Mouse (Mus musculus): ENCODE data around the gene Frat2. TPM values are rescaled to one million over a fixed set of nuclear protein-coding genes. Genes with fewer than 3 reads are reported as not detected.

Gene Frat2
- total RNA-seq, 2 experiments from 2014 or later: 25.2 to 28.2 TPM

- peak; percentile 39; the same call in 1 of the 2 replicates for ATAC-seq (replicated peaks; ENCODE audit: poor library complexity)
Measured at GRCm38 (mm10) chr19:41824950-41825349, 23.0 kb downstream of the Frat2 start.

- ATAC-seq (replicated peaks; ENCODE audit: poor library complexity): no peak
Measured at GRCm38 (mm10) chr19:41822589-41822988, 25.3 kb downstream of the Frat2 start.

DNA sequence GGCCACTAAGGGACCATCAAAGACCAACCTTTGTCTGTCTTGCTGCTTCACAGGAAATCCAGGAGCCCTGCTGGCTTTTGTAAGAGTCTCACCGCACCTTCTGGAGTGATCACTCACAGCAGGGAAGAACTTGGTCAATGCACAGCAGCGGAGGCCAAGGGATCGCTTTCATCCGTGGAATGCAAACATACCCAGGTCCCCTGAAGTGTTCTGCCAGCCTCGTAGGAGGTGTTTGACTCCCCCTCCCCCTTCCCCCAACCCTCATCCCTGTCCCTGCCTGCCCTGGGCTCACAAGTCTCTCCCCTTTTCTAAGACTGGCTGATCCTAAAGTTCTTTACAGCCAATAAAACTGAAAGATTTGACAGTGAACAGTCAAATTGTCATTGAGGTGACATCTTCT lies 26.5 kb downstream of the Frat2 start:
- no peak for ATAC-seq (replicated peaks; ENCODE audit: poor library complexity)

GRCm38 (mm10) chr19:41818749-41819148 lies 29.2 kb downstream of the Frat2 start:
- no peak for ATAC-seq (replicated peaks; ENCODE audit: poor library complexity)

GRCm38 (mm10) chr19:41817325-41817724 lies 30.6 kb downstream of the Frat2 start:
- ATAC-seq (replicated peaks; ENCODE audit: poor library complexity): no peak

DNA sequence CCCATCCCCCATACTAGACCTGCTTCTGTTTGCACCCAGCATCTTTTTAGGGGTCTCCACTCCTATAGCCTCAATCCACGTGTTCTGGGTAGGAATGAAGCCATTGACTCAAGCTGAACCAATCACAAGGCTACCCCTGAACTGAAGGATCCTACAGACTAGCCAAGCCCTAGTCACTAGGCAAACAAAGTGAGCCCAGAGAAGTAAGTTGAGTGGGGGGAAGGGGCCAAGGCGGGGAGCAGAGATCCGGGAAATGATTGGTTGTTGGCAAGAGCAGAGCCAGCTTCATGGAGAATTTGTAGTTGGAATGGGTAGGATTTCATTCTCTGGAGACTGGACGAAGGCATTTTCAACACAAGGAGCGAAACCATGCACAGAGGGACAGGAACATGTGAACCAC lies 31.0 kb downstream of the Frat2 start:
- no peak for ATAC-seq (replicated peaks; ENCODE audit: poor library complexity)

DNA sequence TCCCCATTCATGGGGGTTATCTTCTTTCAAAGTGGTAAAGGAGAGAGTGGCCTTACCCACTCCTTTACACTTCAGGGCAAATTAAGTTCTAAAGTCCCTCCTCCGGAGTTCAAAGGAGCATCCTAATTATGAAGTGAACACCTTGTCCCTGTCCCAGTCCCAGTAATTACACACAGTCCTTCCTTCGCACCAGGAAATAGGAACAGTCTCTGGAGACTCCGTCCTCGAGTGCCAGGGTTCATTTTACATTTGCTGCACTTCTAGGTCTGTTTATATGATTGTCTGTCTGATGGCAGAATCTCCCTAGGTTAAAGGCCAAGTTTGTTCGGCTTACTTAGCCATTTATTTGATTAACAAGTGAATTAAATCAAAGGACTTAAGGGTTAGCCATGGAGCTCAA lies 31.5 kb downstream of the Frat2 start:
- ATAC-seq (replicated peaks; ENCODE audit: poor library complexity): no peak

DNA sequence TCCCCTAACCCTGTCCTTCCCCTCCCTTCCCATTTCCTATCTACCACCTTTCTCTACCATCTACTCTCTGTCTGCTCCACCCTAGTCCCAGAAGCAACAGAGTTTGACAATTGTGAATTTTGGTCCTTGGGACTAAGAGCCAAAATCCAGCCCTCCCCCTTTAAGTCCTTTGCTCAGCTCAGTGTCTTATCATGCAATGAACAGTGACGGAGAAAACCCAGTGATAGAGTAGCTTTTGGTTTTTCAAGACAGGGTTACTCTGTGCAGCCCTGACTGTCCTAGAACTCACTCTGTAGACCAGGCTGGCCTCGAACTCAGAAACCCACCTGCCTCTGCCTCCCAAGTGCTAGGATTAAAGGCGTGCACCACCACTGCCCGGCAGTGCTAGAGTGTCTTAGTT lies 34.6 kb downstream of the Frat2 start:
- ATAC-seq (replicated peaks; ENCODE audit: poor library complexity): peak; percentile 69

GRCm38 (mm10) chr19:41812525-41812924 lies 35.4 kb downstream of the Frat2 start:
- no peak for ATAC-seq (replicated peaks; ENCODE audit: poor library complexity)

GRCm38 (mm10) chr19:41810074-41810473 lies 37.9 kb downstream of the Frat2 start:
- no peak for ATAC-seq (replicated peaks; ENCODE audit: poor library complexity)

GRCm38 (mm10) chr19:41808104-41808634 lies 39.8 kb downstream of the Frat2 start:
- ATAC-seq (replicated peaks; ENCODE audit: poor library complexity): no peak

- peak; percentile 57 for ATAC-seq (replicated peaks; ENCODE audit: poor library complexity)
Measured at GRCm38 (mm10) chr19:41807497-41807896, 40.4 kb downstream of the Frat2 start.

DNA sequence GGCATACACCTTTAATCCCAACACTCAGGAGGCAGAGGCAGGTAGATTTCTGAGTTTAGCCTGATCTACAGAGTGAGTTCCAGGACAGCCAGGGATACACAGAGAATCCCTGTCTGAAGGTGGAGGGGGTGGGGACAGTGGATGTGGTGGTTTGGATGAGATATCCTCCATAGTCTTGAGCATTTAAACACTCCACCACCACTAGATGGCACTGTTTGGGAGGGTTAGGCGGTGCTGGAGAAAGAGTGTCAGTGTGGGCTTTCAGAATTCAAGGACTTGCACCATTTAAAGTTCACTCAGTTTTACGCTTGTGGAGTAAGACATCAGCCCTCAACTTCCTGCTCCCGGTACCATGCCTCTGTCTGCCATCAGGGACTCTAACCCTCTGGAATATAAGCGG lies 42.1 kb downstream of the Frat2 start:
- no peak for ATAC-seq (replicated peaks; ENCODE audit: poor library complexity)

GRCm38 (mm10) chr19:41803322-41803721 lies 44.6 kb downstream of the Frat2 start:
- ATAC-seq (replicated peaks; ENCODE audit: poor library complexity): peak; percentile 67

DNA sequence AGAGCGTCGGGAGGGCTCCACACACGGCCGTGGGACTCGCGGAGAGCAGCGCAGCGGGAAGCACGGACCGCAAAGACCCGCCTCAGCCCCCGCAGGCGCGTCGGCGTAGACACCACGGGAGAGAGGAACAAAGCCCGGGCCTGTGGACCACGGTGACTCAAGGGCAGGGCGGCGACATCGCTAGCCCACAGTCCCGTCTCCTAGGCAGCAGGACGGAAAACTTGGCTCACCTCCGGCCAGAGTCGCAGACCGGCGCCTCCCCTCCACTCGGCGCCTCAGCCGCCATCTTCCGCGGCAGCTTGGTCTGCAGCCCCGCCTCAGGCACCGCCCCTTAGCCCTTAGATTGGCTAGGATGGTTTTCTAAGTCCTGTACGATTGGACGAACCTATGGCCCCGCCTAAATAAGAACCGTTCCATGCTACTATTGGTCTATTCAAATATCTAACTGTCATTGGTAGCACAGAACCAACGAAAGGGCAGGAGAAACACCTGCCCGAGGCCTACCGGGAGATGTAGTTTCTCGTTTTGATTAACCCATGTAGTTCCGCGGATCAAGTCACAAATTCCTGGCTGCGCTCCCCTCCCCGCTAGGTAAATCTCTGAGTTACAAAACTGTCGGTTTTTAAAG lies 46.1 kb downstream of the Frat2 start, which contains the start of gene Arhgap19:
Gene Arhgap19, minus strand, starts transcription at position 306 of the 628 bp plus-strand sequence.
- peak; percentile 91 for ATAC-seq (replicated peaks; ENCODE audit: poor library complexity)

GRCm38 (mm10) chr19:41800986-41801741 lies 46.8 kb downstream of the Frat2 start:
- ATAC-seq (replicated peaks; ENCODE audit: poor library complexity): no peak

DNA sequence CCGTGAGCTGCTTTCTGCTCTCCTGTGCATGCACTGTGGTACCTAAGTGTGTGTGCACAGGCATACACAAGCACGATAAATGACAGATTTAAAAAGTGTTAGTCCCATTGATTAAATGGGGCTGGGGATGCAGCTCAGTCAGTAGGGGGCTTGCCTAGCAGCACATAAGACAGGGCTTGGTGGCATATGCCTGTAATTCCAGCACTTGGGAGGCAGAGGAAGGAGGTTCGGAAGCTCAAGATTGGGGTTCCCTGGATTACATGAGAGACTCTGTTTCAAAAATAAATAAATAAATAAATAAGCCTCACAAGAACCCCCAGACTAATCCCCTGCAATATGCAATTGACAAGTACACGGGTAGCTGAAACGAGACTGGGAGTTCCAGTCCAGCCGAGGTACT lies 47.5 kb downstream of the Frat2 start:
- no peak for ATAC-seq (replicated peaks; ENCODE audit: poor library complexity)

GRCm38 (mm10) chr19:41797536-41797935 lies 50.4 kb downstream of the Frat2 start:
- ATAC-seq (replicated peaks; ENCODE audit: poor library complexity): peak; percentile 42

DNA sequence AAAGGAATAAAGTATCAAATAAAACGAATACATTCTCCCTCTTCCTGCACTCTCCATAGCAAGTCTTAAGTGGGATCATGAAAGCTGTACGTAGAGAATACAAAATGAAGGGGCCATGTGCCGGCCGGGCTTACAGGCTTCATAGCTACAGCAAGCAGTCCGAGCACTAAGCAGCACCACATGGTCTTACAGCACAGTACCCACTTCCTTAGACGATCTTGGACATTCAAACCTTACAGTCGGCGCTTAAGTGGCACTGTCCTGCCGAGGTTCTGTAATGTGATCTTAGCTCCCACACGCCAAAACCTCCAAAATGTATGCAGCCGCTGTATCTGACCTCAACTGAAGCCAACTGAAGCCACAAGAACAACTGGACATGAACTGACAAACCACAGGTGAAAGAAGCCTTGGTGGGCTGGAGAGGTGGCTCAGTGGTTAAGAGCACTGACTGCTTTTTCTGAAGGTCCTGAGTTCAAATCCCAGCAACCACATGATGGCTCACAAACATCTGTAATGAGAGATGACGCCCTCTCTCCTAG lies 51.1 kb downstream of the Frat2 start:
- peak; percentile 44 for ATAC-seq (replicated peaks; ENCODE audit: poor library complexity)

DNA sequence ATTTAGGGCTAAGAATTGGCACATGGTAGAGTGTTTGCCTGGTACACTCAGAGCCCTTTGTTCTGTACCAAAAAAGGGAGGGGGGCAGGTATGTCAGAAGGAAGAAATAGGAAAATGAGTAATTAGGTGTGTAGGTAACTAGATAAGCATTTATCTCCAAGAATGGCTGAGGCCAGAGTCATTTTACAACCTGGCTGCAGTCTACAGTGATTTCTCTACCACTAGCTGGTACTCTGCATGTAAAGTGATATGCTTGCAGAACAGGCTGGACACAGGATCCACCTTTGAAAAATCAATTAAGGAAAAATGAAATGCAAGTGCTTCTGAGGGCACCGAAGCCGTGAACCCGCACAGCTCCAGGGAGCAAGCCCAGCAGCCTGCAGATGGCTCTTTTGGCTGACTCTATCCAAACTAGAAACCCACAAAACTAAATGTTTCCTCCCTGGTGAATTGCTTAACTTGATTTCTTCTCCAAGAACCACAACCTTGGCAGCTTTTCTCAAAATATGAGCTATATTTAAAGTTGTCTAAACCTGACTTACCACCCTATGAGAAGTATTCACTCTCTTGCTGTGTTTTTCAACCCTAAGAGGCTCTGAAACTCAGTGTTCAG lies 51.7 kb downstream of the Frat2 start:
- ATAC-seq (replicated peaks; ENCODE audit: poor library complexity): peak; percentile 16
